ENCODE assay signal across 20 mouse cellular contexts in the genomic region with DNA sequence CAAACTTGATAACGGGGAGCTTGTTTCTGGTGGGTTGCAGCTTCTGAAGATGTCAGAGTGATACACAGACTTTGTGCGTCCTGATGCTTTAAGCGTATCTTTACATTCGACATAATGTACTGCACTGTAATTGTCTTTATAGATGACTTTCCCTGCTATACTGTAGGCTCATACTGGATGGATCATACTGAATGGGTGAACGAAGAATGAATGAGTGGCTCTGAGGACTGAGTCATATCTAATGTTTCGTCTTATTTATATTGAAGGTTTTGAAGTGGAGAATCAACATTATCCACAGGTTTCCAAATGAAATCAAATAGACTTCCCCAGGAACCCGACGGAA.
DNase-seq lines count a peak whose midpoint lies in the region; ATAC-seq and TF ChIP-seq lines count a peak whose summit lies in the region.
"Had no signal": no experiment of that assay in that cellular context is flagged by ENCODE, and none has a peak within 500 bp of the region (broad histone marks: within the 10 kb centered on the region; RNA-seq: fewer than 3 reads in every experiment).

No protein-coding gene starts in this region.

- peaks cover 5% of the 10 kb centered on the region for H3K4me1 ChIP-seq in forebrain, embryonic 12.5 days
- H3K4me1 ChIP-seq in forebrain, embryonic 11.5 days (replicated peaks; ENCODE audit: control insufficient read depth, insufficient read depth, low read length) = no peaks in the 10 kb centered on the region
- H3K4me1 ChIP-seq in midbrain, embryonic 12.5 days = peaks cover 5% of the 10 kb centered on the region; the same call in 1 of the 2 replicates
- no peaks in the 10 kb centered on the region for H3K4me1 ChIP-seq in midbrain, postnatal 0 days (ENCODE audit: insufficient read depth, low read length)
- peaks cover 5% of the 10 kb centered on the region; the same call in 1 of the 2 replicates for H3K4me1 ChIP-seq in midbrain, embryonic 13.5 days (replicated peaks)
- peaks cover 3% of the 10 kb centered on the region; the same call in 1 of the 2 replicates for H3K4me1 ChIP-seq in neural tube, embryonic 14.5 days (ENCODE audit: control insufficient read depth, insufficient read depth, low read length)

- no peaks in the 10 kb centered on the region for H3K27me3 ChIP-seq in forebrain, embryonic 12.5 days
- no peaks in the 10 kb centered on the region for H3K27me3 ChIP-seq in forebrain, embryonic 11.5 days (ENCODE audit: control insufficient read depth, insufficient read depth, low read length)
- H3K27me3 ChIP-seq in midbrain, embryonic 12.5 days = no peaks in the 10 kb centered on the region
- no peaks in the 10 kb centered on the region for H3K27me3 ChIP-seq in midbrain, postnatal 0 days (ENCODE audit: insufficient read depth, low read length)
- H3K27me3 ChIP-seq in midbrain, embryonic 13.5 days = no peaks in the 10 kb centered on the region
- H3K27me3 ChIP-seq in neural tube, embryonic 14.5 days (ENCODE audit: control insufficient read depth, insufficient read depth, low read length) = no peaks in the 10 kb centered on the region

- peak; percentile 33 for ATAC-seq in forebrain, embryonic 12.5 days (ENCODE audit: low FRiP score)
- no peak for ATAC-seq in forebrain, embryonic 11.5 days (replicated peaks; ENCODE audit: low FRiP score)
- peak; percentile 30; the same call in 1 of the 2 replicates for ATAC-seq in midbrain, embryonic 12.5 days (ENCODE audit: low FRiP score, low read depth)
- ATAC-seq in midbrain, postnatal 0 days (ENCODE audit: low FRiP score) = no peak
- ATAC-seq in midbrain, embryonic 13.5 days = peak; percentile 45
- ATAC-seq in neural tube, embryonic 14.5 days (ENCODE audit: low read depth) = peak; percentile 39; the same call in 1 of the 2 replicates
- ATAC-seq: CD4-positive, CD25-positive, alpha-beta regulatory T cell, adult 4 months; inflammation-experienced regulatory T-cells, adult 6 months had no signal

- no peaks in the 10 kb centered on the region for H3K36me3 ChIP-seq in forebrain, embryonic 12.5 days (replicated peaks)
- H3K36me3 ChIP-seq in forebrain, embryonic 11.5 days (ENCODE audit: control insufficient read depth, insufficient read depth, low read length) = no peaks in the 10 kb centered on the region
- H3K36me3 ChIP-seq in midbrain, embryonic 12.5 days = no peaks in the 10 kb centered on the region
- no peaks in the 10 kb centered on the region for H3K36me3 ChIP-seq in midbrain, postnatal 0 days (ENCODE audit: insufficient read depth, low read length)
- no peaks in the 10 kb centered on the region for H3K36me3 ChIP-seq in midbrain, embryonic 13.5 days
- H3K36me3 ChIP-seq in neural tube, embryonic 14.5 days (ENCODE audit: control insufficient read depth, insufficient read depth, low read length) = no peaks in the 10 kb centered on the region

- no peaks in the 10 kb centered on the region for H3K9me3 ChIP-seq in forebrain, embryonic 12.5 days
- H3K9me3 ChIP-seq in forebrain, embryonic 11.5 days (ENCODE audit: control insufficient read depth, low read length) = no peaks in the 10 kb centered on the region
- no peaks in the 10 kb centered on the region for H3K9me3 ChIP-seq in midbrain, embryonic 12.5 days
- no peaks in the 10 kb centered on the region for H3K9me3 ChIP-seq in midbrain, postnatal 0 days (ENCODE audit: low read length)
- H3K9me3 ChIP-seq in midbrain, embryonic 13.5 days = no peaks in the 10 kb centered on the region
- no peaks in the 10 kb centered on the region for H3K9me3 ChIP-seq in neural tube, embryonic 14.5 days (ENCODE audit: control insufficient read depth, low read length)

- no peak overlapping the region for H3K27ac ChIP-seq in forebrain, embryonic 12.5 days
- H3K27ac ChIP-seq in forebrain, embryonic 11.5 days (ENCODE audit: low read depth, low read length) = no peak overlapping the region
- H3K27ac ChIP-seq in midbrain, embryonic 12.5 days (replicated peaks) = no peak overlapping the region
- H3K27ac ChIP-seq in midbrain, postnatal 0 days (ENCODE audit: low read depth, low read length) = no peak overlapping the region
- H3K27ac ChIP-seq in midbrain, embryonic 13.5 days = no peak overlapping the region
- peak overlapping the region; percentile 40; the same call in 1 of the 2 replicates for H3K27ac ChIP-seq in neural tube, embryonic 14.5 days (ENCODE audit: low read depth, low read length)
- H3K27ac ChIP-seq: gastrocnemius, adult 2 months; kidney, postnatal 0 days; left cerebral cortex, adult 2 months; liver, embryonic 14.5 days had no signal

- no peak overlapping the region for H3K4me3 ChIP-seq in forebrain, embryonic 12.5 days (replicated peaks)
- H3K4me3 ChIP-seq in forebrain, embryonic 11.5 days (ENCODE audit: low read depth, low read length) = no peak overlapping the region
- H3K4me3 ChIP-seq in midbrain, embryonic 12.5 days = no peak overlapping the region
- no peak overlapping the region for H3K4me3 ChIP-seq in midbrain, postnatal 0 days (ENCODE audit: low read depth, low read length)
- H3K4me3 ChIP-seq in midbrain, embryonic 13.5 days (replicated peaks) = no peak overlapping the region
- no peak overlapping the region for H3K4me3 ChIP-seq in neural tube, embryonic 14.5 days (ENCODE audit: low read depth, low read length)
- H3K4me3 ChIP-seq: gastrocnemius, adult 2 months; left cerebral cortex, adult 2 months had no signal

- no peak for DNase-seq in forebrain, embryonic 11.5 days (ENCODE audit: low spot score)
- DNase-seq in midbrain, postnatal 0 days (ENCODE audit: low spot score) = no peak
- DNase-seq in liver = no peak
- no peak for DNase-seq in spleen, adult 12 weeks (ENCODE audit: low spot score)
- DNase-seq: cerebellum, adult 11 months; cerebellum, postnatal 10 days; gastrocnemius, adult 2 months; kidney, adult 2 months; layer of hippocampus, adult 9-11 months; right cerebral cortex, postnatal 25 days had no signal

- H3K4me2 ChIP-seq in forebrain, embryonic 12.5 days = no peak overlapping the region
- no peak overlapping the region for H3K4me2 ChIP-seq in forebrain, embryonic 11.5 days (ENCODE audit: low read depth, low read length, severe bottlenecking)
- no peak overlapping the region for H3K4me2 ChIP-seq in midbrain, embryonic 12.5 days (replicated peaks)
- H3K4me2 ChIP-seq in midbrain, postnatal 0 days (ENCODE audit: low read depth, low read length, poor library complexity, severe bottlenecking) = no peak overlapping the region
- peak overlapping the region; percentile 2; the same call in 1 of the 2 replicates for H3K4me2 ChIP-seq in midbrain, embryonic 13.5 days (replicated peaks)
- peak overlapping the region; percentile 8; the same call in 1 of the 2 replicates for H3K4me2 ChIP-seq in neural tube, embryonic 14.5 days (ENCODE audit: low read depth, low read length)
- H3K4me2 ChIP-seq: lung, embryonic 14.5 days had no signal

- TF ChIP-seq CTCF in midbrain, postnatal 0 days (IDR thresholded peaks at IDR 0.05) = no peak

- WGBS in forebrain, embryonic 12.5 days = 72% methylated on average over 8 of the region's 8 CpGs
- WGBS in forebrain, embryonic 11.5 days = 79% methylated on average over 8 of the region's 8 CpGs
- 78% methylated on average over 8 of the region's 8 CpGs for WGBS in midbrain, embryonic 12.5 days
- 69% methylated on average over 8 of the region's 8 CpGs for WGBS in midbrain, postnatal 0 days
- WGBS in midbrain, embryonic 13.5 days = 80% methylated on average over 8 of the region's 8 CpGs
- WGBS in neural tube, embryonic 14.5 days = 74% methylated on average over 8 of the region's 8 CpGs

- H3K9ac ChIP-seq in forebrain, embryonic 12.5 days = no peak overlapping the region
- no peak overlapping the region for H3K9ac ChIP-seq in forebrain, embryonic 11.5 days (ENCODE audit: low read length)
- H3K9ac ChIP-seq in midbrain, embryonic 12.5 days (replicated peaks) = no peak overlapping the region
- no peak overlapping the region for H3K9ac ChIP-seq in midbrain, postnatal 0 days (replicated peaks; ENCODE audit: low read length, poor library complexity, severe bottlenecking)
- H3K9ac ChIP-seq in midbrain, embryonic 13.5 days (replicated peaks) = no peak overlapping the region
- H3K9ac ChIP-seq in neural tube, embryonic 14.5 days (replicated peaks; ENCODE audit: low read depth, low read length) = no peak overlapping the region
- H3K9ac ChIP-seq: liver, embryonic 14.5 days; lung, embryonic 14.5 days had no signal

Comparison
In these comparisons a context has a peak if more than half of its experiments do, and no peak if none do; other contexts are left out.
1. ATAC-seq: peak in forebrain, embryonic 12.5 days (single experiment), midbrain, embryonic 12.5 days (single experiment), midbrain, embryonic 13.5 days (single experiment) and neural tube, embryonic 14.5 days (single experiment); none in forebrain, embryonic 11.5 days (single experiment) and midbrain, postnatal 0 days (single experiment).
2. H3K4me2 ChIP-seq: peak in midbrain, embryonic 13.5 days (single experiment) and neural tube, embryonic 14.5 days (single experiment); none in forebrain, embryonic 12.5 days (single experiment), forebrain, embryonic 11.5 days (single experiment), midbrain, embryonic 12.5 days (single experiment) and midbrain, postnatal 0 days (single experiment).